Mouse (Mus musculus) small intestine, adult 2 months (tissue): ENCODE data around the gene Gins2. TPM values are rescaled to one million over a fixed set of nuclear protein-coding genes. Genes with fewer than 3 reads are reported as not detected.

Experiments used
- H3K27ac ChIP-seq: fragments of 200-500 bp; 2 replicates; pipeline ENCODE4 v1.5.1; 2012; ENCODE audit warnings: low read depth, low read length, control low read depth, inconsistent platforms; ENCODE audit not compliant: insufficient read depth
- H3K27me3 ChIP-seq: fragments of 200-500 bp; 2 replicates; pipeline ENCODE4 v1.6.1; 2012; ENCODE audit warnings: mild to moderate bottlenecking, moderate library complexity, low read length, inconsistent platforms; ENCODE audit not compliant: control insufficient read depth, insufficient read depth
- H3K36me3 ChIP-seq: fragments of 200-500 bp; 2 replicates; pipeline ENCODE4 v1.6.1; 2012; ENCODE audit warnings: mild to moderate bottlenecking, low read length, control low read depth, inconsistent platforms; ENCODE audit not compliant: control insufficient read depth, insufficient read depth
- H3K4me1 ChIP-seq: fragments of 200-500 bp; 2 replicates; pipeline ENCODE4 v1.6.1; 2012; ENCODE audit warnings: low read length, inconsistent platforms, mixed read lengths; ENCODE audit not compliant: control insufficient read depth, insufficient read depth, insufficient read length
- H3K4me3 ChIP-seq: fragments of 200-500 bp; 2 replicates; pipeline ENCODE4 v1.5.1; 2012; ENCODE audit warnings: low read depth, mild to moderate bottlenecking, control low read depth, inconsistent platforms, low read length, moderate library complexity
- CTCF ChIP-seq: fragments of 200-500 bp; IDR thresholded peaks from 2 replicates; pipeline ENCODE4 v1.5.1; 2012; ENCODE audit warnings: low read depth, mild to moderate bottlenecking, control low read depth, inconsistent platforms, low read length, moderate library complexity, mixed read lengths; ENCODE audit not compliant: insufficient replicate concordance, insufficient read length; ENCODE audit errors: extremely low read depth
- POLR2A ChIP-seq: fragments of 200-500 bp; IDR thresholded peaks from 2 replicates; pipeline ENCODE4 v1.6.1; 2012; ENCODE audit warnings: low read depth, mild to moderate bottlenecking, control low read depth, inconsistent platforms, low read length, moderate library complexity
- WGBS: fragments of 180-500 bp; shearing (Covaris S2); methylation state at CpG from one replicate; pipeline ENCODE4 v1.1.7; 2018; 5-methylcytosine and 5-hydroxymethylcytosine counted together
- polyA plus RNA-seq: library from polyadenylated mRNA; depleted of rRNA; stranded (reverse); fragments of >200 nt; gene quantifications from 2 replicates; pipeline ENCODE4 v1.2.3, GENCODE M21; 2012

The Gins2 gene
- polyA plus RNA-seq, 1 experiment = 22.5 TPM

GRCm38 (mm10) chr8:120551677-120551980 is 37.5 kb downstream of the Gins2 start:
- Histone ChIP-seq H3K27me3 (no peaks in the 10 kb centered on the region), H3K4me1 (peaks cover 27% of the 10 kb centered on the region), H3K27ac (no peak overlapping the region), H3K4me3 (no peak overlapping the region), H3K36me3 (peaks cover 22% of the 10 kb centered on the region)
- TF ChIP-seq POLR2A = no peak
- no peak for TF ChIP-seq CTCF
- 81% methylated on average over 3 of the region's 3 CpGs for WGBS

- Histone ChIP-seq H3K4me1 (peaks cover 30% of the 10 kb centered on the region), H3K36me3 (peaks cover 19% of the 10 kb centered on the region), H3K4me3 (no peak overlapping the region), H3K27ac (no peak overlapping the region), H3K27me3 (no peaks in the 10 kb centered on the region)
- no peak for TF ChIP-seq POLR2A
- TF ChIP-seq CTCF = no peak
- WGBS = 81% methylated on average over 11 of the region's 11 CpGs
Measured at GRCm38 (mm10) chr8:120550937-120551676, 38.0 kb downstream of the Gins2 start.

- no peak overlapping the region for H3K27ac ChIP-seq
- 70% methylated on average over 12 of the region's 12 CpGs for WGBS
Measured at GRCm38 (mm10) chr8:120550430-120550829, 38.7 kb downstream of the Gins2 start.

GRCm38 (mm10) chr8:120549922-120550321 is 39.2 kb downstream of the Gins2 start:
- Histone ChIP-seq H3K4me3 (no peak overlapping the region), H3K4me1 (peaks cover 41% of the 10 kb centered on the region), H3K36me3 (peaks cover 15% of the 10 kb centered on the region), H3K27ac (no peak overlapping the region), H3K27me3 (no peaks in the 10 kb centered on the region)
- WGBS = 68% methylated on average over 11 of the region's 11 CpGs
- TF ChIP-seq POLR2A (no peak), CTCF (no peak)

More at GRCm38 (mm10) chr8:120550430-120550829, 38.7 kb downstream of the Gins2 start:
- no peaks in the 10 kb centered on the region for H3K27me3 ChIP-seq
- H3K4me3 ChIP-seq = no peak overlapping the region
- H3K4me1 ChIP-seq = peaks cover 37% of the 10 kb centered on the region
- H3K36me3 ChIP-seq = peaks cover 17% of the 10 kb centered on the region
- TF ChIP-seq CTCF = no peak
- no peak for TF ChIP-seq POLR2A

GRCm38 (mm10) chr8:120549321-120549921 is 39.7 kb downstream of the Gins2 start:
- Histone ChIP-seq H3K36me3 (peaks cover 10% of the 10 kb centered on the region), H3K27ac (no peak overlapping the region), H3K4me1 (peaks cover 45% of the 10 kb centered on the region), H3K27me3 (no peaks in the 10 kb centered on the region), H3K4me3 (no peak overlapping the region)
- no peak for TF ChIP-seq CTCF
- TF ChIP-seq POLR2A = no peak
- 43% methylated on average over 25 of the region's 25 CpGs for WGBS

GRCm38 (mm10) chr8:120548313-120548761 is 40.8 kb downstream of the Gins2 start:
- TF ChIP-seq CTCF (no peak), POLR2A (no peak)
- Histone ChIP-seq H3K27me3 (no peaks in the 10 kb centered on the region), H3K4me3 (no peak overlapping the region), H3K27ac (no peak overlapping the region), H3K4me1 (peaks cover 46% of the 10 kb centered on the region), H3K36me3 (peaks cover 1% of the 10 kb centered on the region; the same call in 1 of the 2 replicates)
- WGBS = 80% methylated on average over 16 of the region's 16 CpGs

- no peak overlapping the region for H3K27ac ChIP-seq
- peaks cover 53% of the 10 kb centered on the region for H3K4me1 ChIP-seq
Measured at GRCm38 (mm10) chr8:120547562-120547961, 41.5 kb downstream of the Gins2 start.

More at GRCm38 (mm10) chr8:120547562-120547961, 41.5 kb downstream of the Gins2 start:
- TF ChIP-seq POLR2A (no peak), CTCF (no peak)
- H3K27me3 ChIP-seq = no peaks in the 10 kb centered on the region
- 79% methylated on average over 9 of the region's 9 CpGs for WGBS
- no peak overlapping the region for H3K4me3 ChIP-seq
- no peaks in the 10 kb centered on the region for H3K36me3 ChIP-seq
